Mouse (Mus musculus) regulatory T cell (primary cell): ENCODE data around the gene Mif4gd.

Experiments
- in situ Hi-C: fragments of 300-600 bp; cut with MboI, MseI; formaldehyde crosslinking; loops from one replicate; pipeline ENCODE4 v1.15.1; 2025; ENCODE audit warnings: high pct_unique_total_duplicates

Mif4gd gene

DNA sequence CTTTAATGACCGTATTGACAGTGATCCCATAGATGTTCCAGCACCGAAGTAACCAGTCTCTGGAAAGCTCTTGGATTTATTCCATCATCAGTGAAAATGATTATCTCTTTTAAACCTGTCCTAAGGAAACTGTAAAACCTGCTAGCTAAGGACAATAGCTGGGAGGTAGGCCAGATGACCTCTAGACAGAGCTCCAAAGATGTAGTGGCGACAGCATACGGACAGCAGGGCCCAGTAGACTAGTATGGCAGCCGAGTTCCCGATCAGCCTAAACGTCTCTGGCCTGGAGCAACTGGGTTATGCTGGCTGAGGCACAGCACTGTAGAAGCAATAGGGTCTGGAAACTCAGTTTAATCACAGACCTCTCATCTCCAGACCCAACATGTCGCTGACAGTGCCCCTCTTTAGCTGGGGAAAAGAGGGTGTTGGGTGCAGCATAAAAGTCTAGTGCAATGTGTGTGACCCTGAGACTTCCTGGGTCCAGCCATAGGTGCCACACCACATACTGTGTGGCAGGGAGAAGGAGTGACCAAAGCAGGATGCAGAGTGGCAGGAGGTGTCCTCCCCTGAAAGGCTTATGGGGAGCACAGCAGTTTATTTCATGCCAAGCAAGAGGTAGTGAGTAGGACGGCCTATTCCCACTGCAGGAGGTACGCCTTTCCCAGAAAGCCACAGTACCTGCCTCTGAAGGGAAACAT lies 28.2 kb downstream of the Mif4gd start:
- in situ Hi-C loops = no loop called here

DNA sequence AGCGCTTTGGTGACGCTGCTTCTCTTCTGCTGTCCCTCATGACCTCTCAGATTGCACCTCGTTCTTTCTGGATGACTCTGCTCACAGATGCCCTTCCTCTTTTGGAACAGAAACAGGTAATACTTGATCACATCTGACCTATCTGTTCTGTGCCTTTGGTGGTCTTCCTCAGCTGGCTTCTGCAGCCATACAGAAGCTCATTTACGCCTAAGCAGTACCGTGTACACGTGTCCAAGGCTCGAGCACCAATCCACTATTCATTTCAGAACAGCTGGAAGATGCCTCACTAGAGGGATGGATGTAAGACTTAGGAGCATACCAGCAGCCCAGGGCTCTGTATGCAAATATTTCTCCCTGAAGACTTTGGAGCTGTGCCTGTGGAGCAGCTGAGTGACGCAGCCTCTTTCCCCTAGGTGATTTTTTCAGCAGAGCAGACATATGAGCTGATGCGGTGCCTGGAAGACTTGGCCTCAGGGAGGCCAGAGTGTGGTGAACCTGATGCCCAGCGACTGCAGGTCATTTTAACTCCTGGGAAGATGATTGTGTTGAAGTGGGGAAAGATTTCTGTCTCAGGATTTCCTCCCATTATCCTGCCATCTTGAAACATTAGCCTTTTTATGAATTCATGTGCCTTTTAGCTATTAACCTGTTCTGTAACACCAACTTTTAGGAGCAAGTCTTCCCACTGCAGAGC lies 29.7 kb downstream of the Mif4gd start:
- in situ Hi-C loops = no loop called here

DNA sequence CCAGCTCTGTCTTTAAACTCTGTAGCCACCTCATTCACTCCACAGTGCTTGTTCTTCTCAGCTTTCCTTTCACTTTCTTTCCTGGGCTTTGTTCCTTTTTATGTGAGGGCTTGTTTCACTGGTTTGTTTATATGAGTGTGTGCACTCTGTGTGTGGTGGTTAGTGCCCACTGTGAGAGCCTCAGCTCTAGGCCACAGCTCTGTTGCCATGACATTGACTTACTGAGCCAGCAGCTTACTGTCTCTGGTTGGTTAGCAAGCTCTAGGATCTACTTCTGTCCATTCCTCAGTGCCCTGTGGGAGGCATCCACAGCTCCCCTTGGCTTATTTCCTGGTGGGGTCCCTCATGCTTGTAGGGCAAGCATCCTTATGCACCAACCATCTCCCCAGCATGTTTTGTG lies 33.7 kb downstream of the Mif4gd start:
- in situ Hi-C loops = no loop called here

DNA sequence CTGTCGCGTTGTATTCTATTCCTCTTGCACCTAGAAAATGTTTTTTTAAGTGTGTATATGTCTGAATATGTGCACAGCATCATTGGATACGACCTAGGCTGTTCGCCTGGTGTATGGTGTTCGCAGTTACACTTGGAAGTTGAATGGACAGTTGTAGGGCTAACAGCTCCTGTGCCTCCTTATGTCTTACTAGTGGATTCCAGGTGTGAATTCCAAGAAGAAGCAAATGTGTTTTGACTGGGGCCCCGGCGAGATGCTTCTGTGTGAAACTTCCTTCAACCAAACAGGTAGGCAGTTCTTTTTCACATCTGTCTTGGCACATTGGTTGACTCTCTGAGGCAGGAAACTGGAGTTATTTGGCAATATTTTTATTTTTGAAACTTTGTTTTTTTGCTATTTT lies 47.8 kb downstream of the Mif4gd start:
- in situ Hi-C loops = no loop called here

DNA sequence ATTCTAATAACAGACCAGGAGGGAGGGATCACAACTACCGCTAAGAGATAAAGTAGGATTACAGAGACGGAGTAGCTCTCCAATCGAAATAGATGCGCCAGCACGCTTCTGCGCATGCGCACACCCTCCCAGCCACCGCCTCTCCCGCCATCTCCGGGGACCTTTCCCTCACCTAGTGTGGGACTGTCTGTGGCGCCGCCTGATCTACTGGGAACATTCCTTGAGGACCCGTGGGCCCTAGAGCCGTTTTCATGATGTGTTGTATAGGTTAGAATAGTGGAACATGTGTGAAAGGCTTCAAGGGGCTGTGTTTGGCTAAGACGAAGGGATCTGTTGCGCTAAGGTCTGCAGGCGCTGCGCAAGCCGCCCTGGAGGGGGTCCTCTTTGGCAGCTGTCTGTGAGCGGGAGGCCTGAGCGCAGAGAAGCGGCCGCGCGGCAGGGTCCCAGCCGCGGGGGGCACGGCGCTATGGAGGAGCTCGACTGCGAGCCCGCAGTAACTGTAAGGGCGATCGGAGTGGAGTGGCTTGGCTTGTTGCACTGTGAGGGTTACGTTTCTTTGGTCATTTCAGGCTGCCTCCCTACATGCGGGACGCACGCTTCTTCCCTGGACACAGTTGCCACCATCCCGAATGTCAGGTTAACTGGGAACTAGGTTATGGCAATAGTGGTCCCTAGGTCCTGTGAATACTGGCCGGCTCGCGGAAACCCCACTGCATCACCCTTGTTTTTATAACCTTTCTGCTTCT lies 48.5 kb downstream of the Mif4gd start, which contains the start of gene Nup85:
Nup85 (plus strand) TSS at position 371 of the 746 bp plus-strand sequence.
- in situ Hi-C loops = no loop called here

DNA sequence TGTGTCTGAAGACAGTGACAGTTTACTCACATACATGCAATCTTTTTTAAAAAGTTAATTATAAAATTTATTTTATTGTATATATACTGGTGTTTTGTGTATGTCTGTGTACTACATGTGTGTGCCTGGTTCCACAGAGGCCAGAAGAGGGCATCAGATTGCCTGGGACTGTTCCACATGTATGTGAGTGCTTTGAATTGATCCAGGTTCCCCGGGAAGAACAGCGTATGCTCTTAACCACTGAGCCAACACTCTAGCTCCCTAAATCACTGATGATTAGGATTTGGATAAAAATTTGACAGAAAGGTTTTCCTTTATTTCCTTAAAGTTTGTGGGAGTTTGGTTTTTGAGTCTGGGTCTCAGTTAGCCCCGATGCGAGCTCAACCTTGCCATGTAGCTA lies 49.4 kb downstream of the Mif4gd start:
- in situ Hi-C loops = no loop called here
